Mouse (Mus musculus) midbrain, embryonic 12.5 days (tissue): Measurements from ENCODE around the gene Acp4. TPM values are rescaled to one million over a fixed set of nuclear protein-coding genes. Genes with fewer than 3 reads are reported as not detected.
"Not testable (repeated sequence)": the region's sequence is repeated elsewhere in the genome, so short reads cannot be mapped to it uniquely, and the experiment has no call there.

Source experiments
- ATAC-seq: fragments of 200-750 bp; cut with Nextera tagmentation; 2 replicates; pipeline ENCODE4 v1.8.0; 2017; ENCODE audit warnings: low read depth, moderate TSS enrichment, moderate library complexity; ENCODE audit not compliant: low FRiP score
- H3K27ac ChIP-seq: fragments of 300-500 bp; sonication (generic); replicated peaks from 2 replicates; pipeline ENCODE4 v1.5.1; 2016; ENCODE audit warnings: mild to moderate bottlenecking
- H3K27me3 ChIP-seq: fragments of 300-500 bp; sonication (generic); 2 replicates; pipeline ENCODE4 v1.6.1; 2016; ENCODE audit warnings: mild to moderate bottlenecking
- H3K36me3 ChIP-seq: fragments of 300-500 bp; sonication (generic); 2 replicates; pipeline ENCODE4 v1.6.1; 2016
- H3K4me1 ChIP-seq: fragments of 300-500 bp; sonication (generic); 2 replicates; pipeline ENCODE4 v1.6.1; 2016
- H3K4me2 ChIP-seq: fragments of 300-500 bp; sonication (generic); replicated peaks from 2 replicates; pipeline ENCODE4 v1.6.1; 2016; ENCODE audit warnings: mild to moderate bottlenecking, moderate library complexity
- H3K4me3 ChIP-seq: fragments of 300-500 bp; sonication (generic); 2 replicates; pipeline ENCODE4 v1.5.1; 2016; ENCODE audit warnings: mild to moderate bottlenecking
- H3K9ac ChIP-seq: fragments of 300-500 bp; sonication (generic); replicated peaks from 2 replicates; pipeline ENCODE4 v1.6.1; 2016; ENCODE audit warnings: mild to moderate bottlenecking, moderate library complexity
- H3K9me3 ChIP-seq: fragments of 300-500 bp; sonication (generic); 2 replicates; pipeline ENCODE4 v1.6.1; 2016; ENCODE audit warnings: mild to moderate bottlenecking
- WGBS: fragments of 180-500 bp; shearing (Covaris S2); methylation state at CpG from one replicate; pipeline ENCODE4 v1.1.7; 2016; 5-methylcytosine and 5-hydroxymethylcytosine counted together
- polyA plus RNA-seq: library from polyadenylated mRNA; unstranded; fragments of >200 nt; fragmentation: Nextera tagmentation; extraction: Ambion mirVana; gene quantifications from 2 replicates; pipeline ENCODE4 v1.2.1, GENCODE M21; 2016

Acp4 gene
- polyA plus RNA-seq, 1 experiment from 2014 or later: 0.18 TPM

GRCm38 (mm10) chr7:44260410-44260809, 3.2 kb upstream of the Acp4 start:
- Histone ChIP-seq H3K36me3 (0 out of 2 replicates have a peak, but pooled peaks cover 6% of the 10 kb centered on the region), H3K9me3 (no peaks in the 10 kb centered on the region), H3K4me3 (no peak overlapping the region), H3K4me2 (no peak overlapping the region), H3K27ac (no peak overlapping the region), H3K4me1 (peaks cover 6% of the 10 kb centered on the region), H3K27me3 (peaks cover 35% of the 10 kb centered on the region), H3K9ac (no peak overlapping the region)
- ATAC-seq: no peak
- WGBS: 71% methylated on average over 6 of the region's 6 CpGs

GRCm38 (mm10) chr7:44254930-44255329, 2.2 kb downstream of the Acp4 start:
- WGBS: 86% methylated on average over 6 of the region's 6 CpGs
- Histone ChIP-seq H3K4me2 (no peak overlapping the region), H3K4me1 (no peaks in the 10 kb centered on the region), H3K4me3 (no peak overlapping the region), H3K27ac (no peak overlapping the region), H3K9me3 (no peaks in the 10 kb centered on the region), H3K9ac (no peak overlapping the region), H3K36me3 (peaks cover 49% of the 10 kb centered on the region), H3K27me3 (no peaks in the 10 kb centered on the region)
- ATAC-seq: no peak

- Histone ChIP-seq H3K4me3 (no peak overlapping the region), H3K4me1 (peaks cover 7% of the 10 kb centered on the region), H3K9ac (no peak overlapping the region), H3K36me3 (peaks cover 66% of the 10 kb centered on the region), H3K27ac (no peak overlapping the region), H3K9me3 (no peaks in the 10 kb centered on the region), H3K27me3 (no peaks in the 10 kb centered on the region), H3K4me2 (no peak overlapping the region)
- no peak for ATAC-seq
- 80% methylated on average over 15 of the region's 15 CpGs for WGBS
These were observed 4.1 kb downstream of the Acp4 start for GRCm38 (mm10) chr7:44253023-44253616.

GRCm38 (mm10) chr7:44250732-44251275, 6.4 kb downstream of the Acp4 start:
- H3K4me3 ChIP-seq, H3K9ac ChIP-seq, H3K27me3 ChIP-seq, H3K9me3 ChIP-seq, ATAC-seq, H3K27ac ChIP-seq, H3K4me2 ChIP-seq: not testable (repeated sequence)
- H3K36me3 ChIP-seq: peaks cover 60% of the 10 kb centered on the region
- H3K4me1 ChIP-seq: peaks cover 13% of the 10 kb centered on the region
- 92% methylated on average over 17 of the region's 17 CpGs for WGBS

- 92% methylated on average over 4 of the region's 4 CpGs for WGBS
These were observed 7.9 kb downstream of the Acp4 start for GRCm38 (mm10) chr7:44249248-44249647.

GRCm38 (mm10) chr7:44247971-44248370, 9.2 kb downstream of the Acp4 start:
- Histone ChIP-seq H3K4me2 (peak overlapping the region; percentile 80), H3K27ac (no peak overlapping the region), H3K9ac (peak overlapping the region; percentile 95; the same call in 1 of the 2 replicates), H3K4me3 (peak overlapping the region; percentile 93), H3K4me1 (peaks cover 20% of the 10 kb centered on the region), H3K9me3 (no peaks in the 10 kb centered on the region), H3K36me3 (peaks cover 46% of the 10 kb centered on the region), H3K27me3 (no peaks in the 10 kb centered on the region)
- WGBS: 96% methylated on average over 2 of the region's 2 CpGs
- ATAC-seq: no peak

More at GRCm38 (mm10) chr7:44249248-44249647, 7.9 kb downstream of the Acp4 start:
- ATAC-seq: no peak
- Histone ChIP-seq H3K27ac (no peak overlapping the region), H3K4me2 (no peak overlapping the region), H3K4me1 (peaks cover 20% of the 10 kb centered on the region), H3K9me3 (no peaks in the 10 kb centered on the region), H3K27me3 (no peaks in the 10 kb centered on the region), H3K36me3 (peaks cover 57% of the 10 kb centered on the region), H3K4me3 (no peak overlapping the region), H3K9ac (0 out of 2 replicates have a peak overlapping the region, but pooled peaks have one; percentile 7)

GRCm38 (mm10) chr7:44246984-44247470, 10.2 kb downstream of the Acp4 start:
- peak overlapping the region; percentile 93 for H3K4me3 ChIP-seq
- H3K9ac ChIP-seq: peak overlapping the region; percentile 95
- peaks cover 20% of the 10 kb centered on the region for H3K4me1 ChIP-seq
- ATAC-seq: peak; percentile 25
- peaks cover 36% of the 10 kb centered on the region for H3K36me3 ChIP-seq
- peak overlapping the region; percentile 80 for H3K4me2 ChIP-seq
- H3K27ac ChIP-seq: peak overlapping the region; percentile 87
- whole genome bisulfite sequencing: 0% methylated on average over 23 of the region's 23 CpGs
- H3K9me3 ChIP-seq: no peaks in the 10 kb centered on the region
- H3K27me3 ChIP-seq: no peaks in the 10 kb centered on the region

GRCm38 (mm10) chr7:44246055-44246983, 10.9 kb downstream of the Acp4 start, which contains the start of the genes 1700028J19Rik and 2410002F23Rik:
TSS of gene 1700028J19Rik (minus strand) at chr7:44246695.
TSS of gene 2410002F23Rik (plus strand) at chr7:44246722.
- peak; percentile 87 for ATAC-seq
- peaks cover 32% of the 10 kb centered on the region for H3K36me3 ChIP-seq
- no peaks in the 10 kb centered on the region for H3K27me3 ChIP-seq
- peak within 1 kb of the TSS; percentile 87 for H3K27ac ChIP-seq
- H3K9me3 ChIP-seq: no peaks in the 10 kb centered on the region
- H3K4me2 ChIP-seq: peak within 1 kb of the TSS; percentile 80
- under 1% methylated on average over 62 of the region's 62 CpGs for WGBS
- H3K9ac ChIP-seq: peak within 1 kb of the TSS; percentile 95
- H3K4me3 ChIP-seq: peak within 1 kb of the TSS; percentile 93
- H3K4me1 ChIP-seq: peaks cover 20% of the 10 kb centered on the region

- Histone ChIP-seq H3K4me3 (no peak overlapping the region), H3K27me3 (0 out of 2 replicates have a peak, but pooled peaks cover 5% of the 10 kb centered on the region), H3K36me3 (peaks cover 9% of the 10 kb centered on the region), H3K9me3 (no peaks in the 10 kb centered on the region), H3K4me2 (no peak overlapping the region), H3K4me1 (peaks cover 20% of the 10 kb centered on the region), H3K9ac (no peak overlapping the region), H3K27ac (no peak overlapping the region)
- ATAC-seq: no peak
- 48% methylated on average over 1 of the region's 1 CpGs for WGBS
These were observed 13.1 kb downstream of the Acp4 start for GRCm38 (mm10) chr7:44244080-44244479.

- Histone ChIP-seq H3K4me2 (no peak overlapping the region), H3K4me1 (peaks cover 7% of the 10 kb centered on the region), H3K4me3 (no peak overlapping the region), H3K27me3 (0 out of 2 replicates have a peak, but pooled peaks cover 5% of the 10 kb centered on the region), H3K36me3 (no peaks in the 10 kb centered on the region), H3K9me3 (no peaks in the 10 kb centered on the region), H3K9ac (no peak overlapping the region), H3K27ac (no peak overlapping the region)
- WGBS: 76% methylated on average over 2 of the region's 2 CpGs
- ATAC-seq: no peak
These were observed 16.0 kb downstream of the Acp4 start for GRCm38 (mm10) chr7:44241163-44241562.

- no peaks in the 10 kb centered on the region for H3K9me3 ChIP-seq
- H3K4me1 ChIP-seq: peaks cover 6% of the 10 kb centered on the region
- no peak overlapping the region for H3K27ac ChIP-seq
- no peak for ATAC-seq
- 0 out of 2 replicates have a peak, but pooled peaks cover 5% of the 10 kb centered on the region for H3K27me3 ChIP-seq
- 57% methylated on average over 1 of the region's 1 CpGs for WGBS
- no peak overlapping the region for H3K4me3 ChIP-seq
- no peaks in the 10 kb centered on the region for H3K36me3 ChIP-seq
- H3K4me2 ChIP-seq: no peak overlapping the region
- H3K9ac ChIP-seq: no peak overlapping the region
These were observed 16.5 kb downstream of the Acp4 start for GRCm38 (mm10) chr7:44240712-44241111.
